Mouse (Mus musculus) kidney, postnatal 0 days (tissue): ENCODE data around the gene Nrg3. TPM values are rescaled to one million over a fixed set of nuclear protein-coding genes. Genes with fewer than 3 reads are reported as not detected.

ENCODE experiments used
- ATAC-seq: fragments of 200-750 bp; cut with Nextera tagmentation; replicated peaks from 2 replicates; pipeline ENCODE4 v1.8.0; 2017; ENCODE audit warnings: low read depth, moderate number of reproducible peaks, moderate TSS enrichment, moderate library complexity; ENCODE audit not compliant: low FRiP score
- DNase-seq: peaks from one replicate; pipeline ENCODE4 v3.0.0-alpha.2; 2016; ENCODE audit warnings: low spot score
- H3K27ac ChIP-seq: fragments of 300-500 bp; sonication (generic); 2 replicates; pipeline ENCODE4 v1.5.1; 2014; ENCODE audit warnings: mild to moderate bottlenecking
- H3K27me3 ChIP-seq: fragments of 300-500 bp; sonication (generic); 2 replicates; pipeline ENCODE4 v1.6.1; 2014; ENCODE audit warnings: low read length, mixed read lengths; ENCODE audit not compliant: insufficient read depth
- H3K36me3 ChIP-seq: fragments of 300-500 bp; sonication (generic); 2 replicates; pipeline ENCODE4 v1.6.1; 2014; ENCODE audit warnings: low read length, mixed read lengths; ENCODE audit not compliant: insufficient read depth
- H3K4me1 ChIP-seq: fragments of 300-500 bp; sonication (generic); replicated peaks from 2 replicates; pipeline ENCODE4 v1.6.1; 2014; ENCODE audit warnings: antibody characterized with exemption, low read length, mixed read lengths; ENCODE audit not compliant: insufficient read depth
- H3K4me2 ChIP-seq: fragments of 300-500 bp; sonication (generic); 2 replicates; pipeline ENCODE4 v1.6.1; 2014; ENCODE audit warnings: mild to moderate bottlenecking, low read length, moderate library complexity, mixed read lengths
- H3K4me3 ChIP-seq: fragments of 300-500 bp; sonication (generic); replicated peaks from 2 replicates; pipeline ENCODE4 v1.5.1; 2014; ENCODE audit warnings: low read depth, low read length
- H3K9ac ChIP-seq: fragments of 300-500 bp; sonication (generic); 2 replicates; pipeline ENCODE4 v1.6.1; 2014; ENCODE audit warnings: low read depth, low read length
- H3K9me3 ChIP-seq: fragments of 300-500 bp; sonication (generic); replicated peaks from 2 replicates; pipeline ENCODE4 v1.6.1; 2016; ENCODE audit warnings: low read length, inconsistent platforms, mixed read lengths
- CTCF ChIP-seq: IDR thresholded peaks from 2 replicates; pipeline ENCODE4 v1.5.1; 2016; ENCODE audit warnings: antibody characterized with exemption, low read depth, mild to moderate bottlenecking, moderate library complexity
- WGBS: fragments of 180-500 bp; shearing (Covaris S2); extraction: QIAGEN DNeasy Blood & Tissue Kit; methylation state at CpG from one replicate; pipeline ENCODE4 v1.1.7; 2014; 5-methylcytosine and 5-hydroxymethylcytosine counted together
- microRNA-seq: library from miRNA; unstranded; fragments of <30 nt; microRNA quantifications from one replicate; pipeline ENCODE4, GENCODE M21; 2016
- polyA plus RNA-seq: library from polyadenylated mRNA; unstranded; fragments of >200 nt; fragmentation: Nextera tagmentation; extraction: Ambion mirVana; gene quantifications from 2 replicates; pipeline ENCODE4 v1.2.1, GENCODE M21; 2015

The Nrg3 gene
- polyA plus RNA-seq, 1 experiment from 2014 or later, result 0.20 TPM

DNA sequence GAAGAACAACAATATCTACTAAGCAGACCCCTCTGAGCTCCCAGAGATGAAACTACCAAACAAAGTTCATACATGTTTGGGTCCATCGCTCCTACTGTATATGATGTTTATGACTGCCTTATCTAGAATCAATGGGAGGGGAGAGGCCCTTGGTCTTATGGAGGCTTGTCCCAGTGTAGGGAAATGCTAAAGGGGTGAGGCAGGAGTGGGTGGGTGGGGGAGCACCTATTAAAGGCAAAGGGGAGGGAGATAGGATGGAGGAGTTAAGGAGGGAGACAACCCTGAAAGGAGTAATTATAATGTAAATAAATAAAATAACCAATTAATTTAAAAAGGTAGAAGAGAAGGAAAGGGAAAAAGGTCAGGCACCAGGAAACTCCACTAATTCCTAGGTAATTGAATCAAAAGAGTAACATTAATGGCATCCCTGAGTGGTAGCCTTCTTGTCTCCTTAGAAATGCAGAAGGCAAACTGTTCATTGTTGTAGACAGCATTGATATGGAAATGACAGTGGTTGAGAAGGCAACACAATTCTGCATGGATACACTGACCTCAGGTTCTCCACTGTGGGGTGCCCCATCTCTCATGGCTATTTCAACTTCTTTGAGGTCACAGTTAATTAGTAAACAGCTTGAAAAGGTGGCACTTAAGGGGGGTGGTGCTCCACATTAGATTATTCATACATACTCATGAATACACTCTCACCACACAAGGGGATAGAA lies 1152.1 kb downstream of the Nrg3 start:
- no peak for DNase-seq
- no peaks in the 10 kb centered on the region for H3K9me3 ChIP-seq
- no peak overlapping the region for H3K4me3 ChIP-seq
- TF ChIP-seq CTCF, result no peak
- H3K9ac ChIP-seq, result no peak overlapping the region
- no peaks in the 10 kb centered on the region for H3K27me3 ChIP-seq
- H3K27ac ChIP-seq, result no peak overlapping the region
- no peak overlapping the region for H3K4me2 ChIP-seq
- no peak for ATAC-seq
- H3K4me1 ChIP-seq, result no peaks in the 10 kb centered on the region
- 84% methylated on average over 1 of the region's 1 CpGs for WGBS
- H3K36me3 ChIP-seq, result no peaks in the 10 kb centered on the region

Small RNA genes lying within 50 kb of the gene (microRNA-seq; reads per million reads assigned to microRNA genes)
- not detected for gene Gm27332
